Mouse (Mus musculus): Measurements from ENCODE around the gene Lpgat1. TPM values are rescaled to one million over a fixed set of nuclear protein-coding genes. Genes with fewer than 3 reads are reported as not detected.

The Lpgat1 gene
- polyA plus RNA-seq, 1 experiment, result 16.3 TPM

DNA sequence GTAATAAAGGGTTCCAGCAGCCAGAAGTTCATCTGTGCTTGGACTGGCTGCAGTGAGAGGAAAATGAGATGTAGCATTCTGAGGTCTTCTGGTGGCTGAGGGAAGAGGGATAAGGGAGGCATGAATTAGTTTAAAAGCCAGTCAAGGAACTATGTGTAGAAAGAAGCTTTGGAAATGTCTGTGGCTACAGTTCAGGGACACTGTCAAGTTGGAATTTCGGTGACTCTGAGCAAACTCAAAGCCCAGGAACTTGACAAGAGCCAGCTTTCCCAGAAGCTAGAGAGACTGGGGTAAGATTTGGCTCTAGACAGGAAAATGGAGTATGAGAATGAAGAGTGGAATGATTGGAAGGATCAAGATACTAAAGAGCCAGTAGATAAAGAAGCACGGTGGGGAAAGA is 7.8 kb upstream of the Lpgat1 start:
- no peaks in the 10 kb centered on the region for H3K79me2 ChIP-seq (ENCODE audit: control insufficient read depth, insufficient read depth)

GRCm38 (mm10) chr1:191712224-191712838 is 5.3 kb upstream of the Lpgat1 start:
- no peak for TF ChIP-seq MYOG (IDR thresholded peaks at IDR 0.05; ENCODE audit: control insufficient read depth in 1 of 3, insufficient read depth in 1 of 3, insufficient read length in 2 of 3, low read depth in 2 of 3)
- TF ChIP-seq REST (IDR thresholded peaks at IDR 0.05; ENCODE audit: insufficient read depth, insufficient read length), result no peak
- no peak for TF ChIP-seq TCF12 (IDR thresholded peaks at IDR 0.05; ENCODE audit: insufficient read depth, poor library complexity, severe bottlenecking)
- no peak for TF ChIP-seq USF1 (IDR thresholded peaks at IDR 0.05; ENCODE audit: low read depth)
- no peak for TF ChIP-seq SRF (IDR thresholded peaks at IDR 0.05; ENCODE audit: control insufficient read depth, insufficient read length, low read depth)
- Histone ChIP-seq H3K27me3 (ENCODE audit: control insufficient read depth, insufficient read depth, insufficient read length) (no peaks in the 10 kb centered on the region), H3K4me2 (ENCODE audit: low read depth) (peak overlapping the region; percentile 0), H3ac (ENCODE audit: control insufficient read depth, insufficient read length) (no peak overlapping the region), H3K36me3 (ENCODE audit: control insufficient read depth, insufficient read depth) (no peaks in the 10 kb centered on the region), H3K4me3 (no peak overlapping the region), H3K79me2 (ENCODE audit: control insufficient read depth, insufficient read depth) (no peaks in the 10 kb centered on the region)

More for the DNA sequence above, 7.8 kb upstream of the Lpgat1 start:
- TF ChIP-seq TCF3 (IDR thresholded peaks at IDR 0.05; ENCODE audit: insufficient read length, low read depth) (no peak), E2F4 (IDR thresholded peaks at IDR 0.05; ENCODE audit: insufficient read depth) (no peak), MAX (IDR thresholded peaks at IDR 0.05; ENCODE audit: low read depth) (no peak), REST (IDR thresholded peaks at IDR 0.05; ENCODE audit: insufficient read depth, insufficient read length) (no peak), USF1 (IDR thresholded peaks at IDR 0.05; ENCODE audit: low read depth) (no peak), POLR2AphosphoS2 (IDR thresholded peaks at IDR 0.05; ENCODE audit: insufficient read length, low read depth) (no peak), SRF (IDR thresholded peaks at IDR 0.05; ENCODE audit: control insufficient read depth, insufficient read length, low read depth) (no peak), POLR2A (IDR thresholded peaks at IDR 0.05; ENCODE audit: insufficient read length, low read depth) (no peak), MYOD1 (IDR thresholded peaks at IDR 0.05; ENCODE audit: control insufficient read depth in 1 of 3, insufficient read length in 2 of 3, low read depth in 2 of 3) (no peak), TCF12 (IDR thresholded peaks at IDR 0.05; ENCODE audit: insufficient read depth, poor library complexity, severe bottlenecking) (no peak), MYOG (IDR thresholded peaks at IDR 0.05; ENCODE audit: control insufficient read depth in 1 of 3, insufficient read depth in 1 of 3, insufficient read length in 2 of 3, low read depth in 2 of 3) (no peak), CEBPB (IDR thresholded peaks at IDR 0.05; ENCODE audit: insufficient read depth, poor library complexity, severe bottlenecking) (no peak)
- H3K4me3 ChIP-seq, result no peak overlapping the region
- no peaks in the 10 kb centered on the region for H3K36me3 ChIP-seq (ENCODE audit: control insufficient read depth, insufficient read depth)
- H3K27me3 ChIP-seq (ENCODE audit: control insufficient read depth, insufficient read depth, insufficient read length), result no peaks in the 10 kb centered on the region
- H3ac ChIP-seq (ENCODE audit: control insufficient read depth, insufficient read length), result no peak overlapping the region
- no peak overlapping the region for H3K4me2 ChIP-seq (ENCODE audit: low read depth)

- TF ChIP-seq SRF (IDR thresholded peaks at IDR 0.05; ENCODE audit: control insufficient read depth, insufficient read length, low read depth) (no peak), CEBPB (IDR thresholded peaks at IDR 0.05; ENCODE audit: insufficient read depth, poor library complexity, severe bottlenecking) (no peak), TCF3 (IDR thresholded peaks at IDR 0.05; ENCODE audit: insufficient read length, low read depth) (no peak), E2F4 (IDR thresholded peaks at IDR 0.05; ENCODE audit: insufficient read depth) (no peak), MYOG (IDR thresholded peaks at IDR 0.05; ENCODE audit: control insufficient read depth in 1 of 3, insufficient read depth in 1 of 3, insufficient read length in 2 of 3, low read depth in 2 of 3) (no peak), USF1 (IDR thresholded peaks at IDR 0.05; ENCODE audit: low read depth) (no peak)
- H3K4me3 ChIP-seq, result no peak overlapping the region
- no peaks in the 10 kb centered on the region for H3K36me3 ChIP-seq (ENCODE audit: control insufficient read depth, insufficient read depth)
- no peak overlapping the region for H3K4me2 ChIP-seq (ENCODE audit: low read depth)
- no peaks in the 10 kb centered on the region for H3K27me3 ChIP-seq (ENCODE audit: control insufficient read depth, insufficient read depth, insufficient read length)
- H3ac ChIP-seq (ENCODE audit: control insufficient read depth, insufficient read length), result no peak overlapping the region
- H3K79me2 ChIP-seq (ENCODE audit: control insufficient read depth, insufficient read depth), result no peaks in the 10 kb centered on the region
Measured at GRCm38 (mm10) chr1:191713813-191714212, 3.8 kb upstream of the Lpgat1 start.

GRCm38 (mm10) chr1:191715150-191715549 is 2.5 kb upstream of the Lpgat1 start:
- H3K79me2 ChIP-seq (ENCODE audit: control insufficient read depth, insufficient read depth), result peaks cover 10% of the 10 kb centered on the region
- TF ChIP-seq E2F4 (IDR thresholded peaks at IDR 0.05; ENCODE audit: insufficient read depth) (no peak), MYOG (IDR thresholded peaks at IDR 0.05; ENCODE audit: control insufficient read depth in 1 of 3, insufficient read depth in 1 of 3, insufficient read length in 2 of 3, low read depth in 2 of 3) (no peak), POLR2A (IDR thresholded peaks at IDR 0.05; ENCODE audit: insufficient read length, low read depth) (no peak), MYOD1 (IDR thresholded peaks at IDR 0.05; ENCODE audit: control insufficient read depth in 1 of 3, insufficient read length in 2 of 3, low read depth in 2 of 3) (no peak), REST (IDR thresholded peaks at IDR 0.05; ENCODE audit: insufficient read depth, insufficient read length) (no peak), SRF (IDR thresholded peaks at IDR 0.05; ENCODE audit: control insufficient read depth, insufficient read length, low read depth) (no peak), TCF12 (IDR thresholded peaks at IDR 0.05; ENCODE audit: insufficient read depth, poor library complexity, severe bottlenecking) (no peak), TCF3 (IDR thresholded peaks at IDR 0.05; ENCODE audit: insufficient read length, low read depth) (no peak), USF1 (IDR thresholded peaks at IDR 0.05; ENCODE audit: low read depth) (no peak), CEBPB (IDR thresholded peaks at IDR 0.05; ENCODE audit: insufficient read depth, poor library complexity, severe bottlenecking) (no peak), MAX (IDR thresholded peaks at IDR 0.05; ENCODE audit: low read depth) (no peak)
- no peaks in the 10 kb centered on the region for H3K27me3 ChIP-seq (ENCODE audit: control insufficient read depth, insufficient read depth, insufficient read length)
- H3ac ChIP-seq (ENCODE audit: control insufficient read depth, insufficient read length), result no peak overlapping the region
- H3K4me2 ChIP-seq (ENCODE audit: low read depth), result no peak overlapping the region
- H3K4me3 ChIP-seq, result no peak overlapping the region
- no peaks in the 10 kb centered on the region for H3K36me3 ChIP-seq (ENCODE audit: control insufficient read depth, insufficient read depth)

GRCm38 (mm10) chr1:191717141-191717540 is 493 bp upstream of the Lpgat1 start:
- H3ac ChIP-seq (ENCODE audit: control insufficient read depth, insufficient read length), result peak overlapping the region; percentile 71
- H3K36me3 ChIP-seq (ENCODE audit: control insufficient read depth, insufficient read depth), result no peaks in the 10 kb centered on the region

More at GRCm38 (mm10) chr1:191717141-191717540, 493 bp upstream of the Lpgat1 start:
- TF ChIP-seq CEBPB (IDR thresholded peaks at IDR 0.05; ENCODE audit: insufficient read depth, poor library complexity, severe bottlenecking) (no peak), SRF (IDR thresholded peaks at IDR 0.05; ENCODE audit: control insufficient read depth, insufficient read length, low read depth) (no peak), MAX (IDR thresholded peaks at IDR 0.05; ENCODE audit: low read depth) (no peak), TCF3 (IDR thresholded peaks at IDR 0.05; ENCODE audit: insufficient read length, low read depth) (no peak), POLR2AphosphoS2 (IDR thresholded peaks at IDR 0.05; ENCODE audit: insufficient read length, low read depth) (no peak), TCF12 (IDR thresholded peaks at IDR 0.05; ENCODE audit: insufficient read depth, poor library complexity, severe bottlenecking) (no peak), MYOD1 (IDR thresholded peaks at IDR 0.05; ENCODE audit: control insufficient read depth in 1 of 3, insufficient read length in 2 of 3, low read depth in 2 of 3) (no peak), REST (IDR thresholded peaks at IDR 0.05; ENCODE audit: insufficient read depth, insufficient read length) (no peak), POLR2A (IDR thresholded peaks at IDR 0.05; ENCODE audit: insufficient read length, low read depth) (no peak), MYOG (IDR thresholded peaks at IDR 0.05; ENCODE audit: control insufficient read depth in 1 of 3, insufficient read depth in 1 of 3, insufficient read length in 2 of 3, low read depth in 2 of 3) (no peak), E2F4 (IDR thresholded peaks at IDR 0.05; ENCODE audit: insufficient read depth) (no peak), USF1 (IDR thresholded peaks at IDR 0.05; ENCODE audit: low read depth) (no peak)
- peak overlapping the region; percentile 82 for H3K4me2 ChIP-seq (ENCODE audit: low read depth)
- peak overlapping the region; percentile 54 for H3K4me3 ChIP-seq
- no peaks in the 10 kb centered on the region for H3K27me3 ChIP-seq (ENCODE audit: control insufficient read depth, insufficient read depth, insufficient read length)
- peaks cover 23% of the 10 kb centered on the region for H3K79me2 ChIP-seq (ENCODE audit: control insufficient read depth, insufficient read depth)
